ENCODE assay signal across 22 mouse cellular contexts in genomic region chr2:60827152-60827428, GRCm38 (mm10).
A peak's percentile ranks its signal among the peaks of the same experiment; 100 is the strongest.
DNase-seq lines count a peak whose midpoint lies in the region; ATAC-seq and TF ChIP-seq lines count a peak whose summit lies in the region.
"Had no signal": no experiment of that assay in that cellular context is flagged by ENCODE, and none has a peak within 500 bp of the region (broad histone marks: within the 10 kb centered on the region; RNA-seq: fewer than 3 reads in every experiment).

No protein-coding gene starts in this region.

- peak overlapping the region; percentile 35; the same call in 1 of the 2 replicates for H3K27ac ChIP-seq in heart, embryonic 12.5 days (ENCODE audit: poor library complexity, severe bottlenecking)
- H3K27ac ChIP-seq in midbrain, embryonic 11.5 days (ENCODE audit: low read depth, low read length) = no peak overlapping the region
- no peak overlapping the region for H3K27ac ChIP-seq in midbrain, embryonic 14.5 days (replicated peaks; ENCODE audit: low read depth, low read length)
- 0 out of 2 replicates have a peak overlapping the region, but pooled peaks have one; percentile 8 for H3K27ac ChIP-seq in embryonic facial prominence, embryonic 15.5 days (replicated peaks)
- peak overlapping the region; percentile 79 for H3K27ac ChIP-seq in stomach, postnatal 0 days (replicated peaks)
- H3K27ac ChIP-seq: hindbrain, embryonic 10.5 days; left cerebral cortex, adult 2 months; neural tube, embryonic 12.5 days had no signal

- TF ChIP-seq CTCF in stomach, postnatal 0 days (IDR thresholded peaks at IDR 0.05; ENCODE audit: low read depth) = no peak

- no peak overlapping the region for H3K4me2 ChIP-seq in heart, embryonic 12.5 days
- H3K4me2 ChIP-seq in midbrain, embryonic 11.5 days = no peak overlapping the region
- no peak overlapping the region for H3K4me2 ChIP-seq in midbrain, embryonic 14.5 days (ENCODE audit: low read length)
- no peak overlapping the region for H3K4me2 ChIP-seq in embryonic facial prominence, embryonic 15.5 days (replicated peaks)
- H3K4me2 ChIP-seq in stomach, postnatal 0 days (replicated peaks; ENCODE audit: low read depth) = no peak overlapping the region
- H3K4me2 ChIP-seq: heart, embryonic 11.5 days; liver, embryonic 11.5 days; neural tube, embryonic 12.5 days had no signal

- DNase-seq in heart, adult 9 months (ENCODE audit: low spot score in 2 of 2) = no peak
- DNase-seq in midbrain, embryonic 11.5 days (ENCODE audit: low spot score, missing footprints) = peak; percentile 44
- DNase-seq in midbrain, embryonic 14.5 days = no peak
- no peak for DNase-seq in stomach, postnatal 0 days (ENCODE audit: low spot score)
- DNase-seq in ovary, postnatal 14 days (ENCODE audit: low spot score) = no peak
- DNase-seq: B cell, adult 2 months; cerebellum, adult 8-10 months; kidney, adult 18-20 months; kidney, postnatal 36 days; left cerebral cortex, postnatal 4 days; lung, adult 18-20 months; lung, postnatal 4 days; right cerebral cortex, adult 18-20 months; thymus, adult 2 months had no signal

- no peaks in the 10 kb centered on the region for H3K36me3 ChIP-seq in heart, embryonic 12.5 days
- no peaks in the 10 kb centered on the region for H3K36me3 ChIP-seq in midbrain, embryonic 11.5 days (ENCODE audit: control insufficient read depth, insufficient read depth, low read length)
- no peaks in the 10 kb centered on the region for H3K36me3 ChIP-seq in midbrain, embryonic 14.5 days (ENCODE audit: control insufficient read depth, insufficient read depth, low read length)
- H3K36me3 ChIP-seq in embryonic facial prominence, embryonic 15.5 days = no peaks in the 10 kb centered on the region
- H3K36me3 ChIP-seq in stomach, postnatal 0 days (ENCODE audit: control insufficient read depth, insufficient read depth, low read length) = 0 out of 2 replicates have a peak, but pooled peaks cover 2% of the 10 kb centered on the region
- H3K36me3 ChIP-seq: hindbrain, embryonic 10.5 days; neural tube, embryonic 12.5 days had no signal

- H3K4me1 ChIP-seq in heart, embryonic 12.5 days (replicated peaks) = peaks cover 44% of the 10 kb centered on the region
- H3K4me1 ChIP-seq in midbrain, embryonic 11.5 days (ENCODE audit: control insufficient read depth, insufficient read depth, low read length) = no peaks in the 10 kb centered on the region
- H3K4me1 ChIP-seq in midbrain, embryonic 14.5 days (ENCODE audit: control insufficient read depth, insufficient read depth, low read length) = peaks cover 11% of the 10 kb centered on the region; the same call in 1 of the 2 replicates
- peaks cover 20% of the 10 kb centered on the region for H3K4me1 ChIP-seq in embryonic facial prominence, embryonic 15.5 days
- H3K4me1 ChIP-seq in stomach, postnatal 0 days (replicated peaks; ENCODE audit: control insufficient read depth, insufficient read depth) = peaks cover 4% of the 10 kb centered on the region

- no peak for TF ChIP-seq EP300 in stomach, postnatal 0 days (optimal IDR thresholded peaks at IDR 0.05)

- 72% methylated on average over 5 of the region's 5 CpGs for WGBS in heart, embryonic 12.5 days
- WGBS in midbrain, embryonic 11.5 days = 81% methylated on average over 5 of the region's 5 CpGs
- 89% methylated on average over 5 of the region's 5 CpGs for WGBS in midbrain, embryonic 14.5 days
- 55% methylated on average over 5 of the region's 5 CpGs for WGBS in embryonic facial prominence, embryonic 15.5 days
- 28% methylated on average over 5 of the region's 5 CpGs for WGBS in stomach, postnatal 0 days

- no peak overlapping the region for H3K9ac ChIP-seq in heart, embryonic 12.5 days
- no peak overlapping the region for H3K9ac ChIP-seq in midbrain, embryonic 11.5 days (ENCODE audit: low read length)
- no peak overlapping the region for H3K9ac ChIP-seq in midbrain, embryonic 14.5 days (replicated peaks; ENCODE audit: low read length)
- H3K9ac ChIP-seq in embryonic facial prominence, embryonic 15.5 days = no peak overlapping the region
- no peak overlapping the region for H3K9ac ChIP-seq in stomach, postnatal 0 days (ENCODE audit: low read length)
- H3K9ac ChIP-seq: neural tube, embryonic 12.5 days had no signal

- H3K9me3 ChIP-seq in heart, embryonic 12.5 days (replicated peaks) = no peaks in the 10 kb centered on the region
- no peaks in the 10 kb centered on the region for H3K9me3 ChIP-seq in midbrain, embryonic 11.5 days (ENCODE audit: control insufficient read depth, low read length)
- H3K9me3 ChIP-seq in midbrain, embryonic 14.5 days (ENCODE audit: control insufficient read depth, low read length) = no peaks in the 10 kb centered on the region
- H3K9me3 ChIP-seq in embryonic facial prominence, embryonic 15.5 days (replicated peaks) = no peaks in the 10 kb centered on the region
- no peaks in the 10 kb centered on the region for H3K9me3 ChIP-seq in stomach, postnatal 0 days (ENCODE audit: control insufficient read depth, low read length)
- H3K9me3 ChIP-seq: hindbrain, embryonic 10.5 days; neural tube, embryonic 12.5 days had no signal

- no peak for ATAC-seq in heart, embryonic 12.5 days (ENCODE audit: insufficient number of reproducible peaks, low FRiP score)
- no peak for ATAC-seq in midbrain, embryonic 11.5 days (ENCODE audit: low FRiP score)
- no peak for ATAC-seq in midbrain, embryonic 14.5 days (ENCODE audit: low FRiP score, low TSS enrichment)
- ATAC-seq in embryonic facial prominence, embryonic 15.5 days (ENCODE audit: insufficient number of reproducible peaks, low FRiP score, low TSS enrichment, low read depth) = no peak
- peak; percentile 55 for ATAC-seq in stomach, postnatal 0 days (ENCODE audit: low FRiP score, low TSS enrichment)
- ATAC-seq: forebrain, embryonic 16.5 days had no signal

- no peaks in the 10 kb centered on the region for H3K27me3 ChIP-seq in heart, embryonic 12.5 days (replicated peaks)
- H3K27me3 ChIP-seq in midbrain, embryonic 11.5 days (ENCODE audit: control insufficient read depth, insufficient read depth, low read length) = no peaks in the 10 kb centered on the region
- no peaks in the 10 kb centered on the region for H3K27me3 ChIP-seq in midbrain, embryonic 14.5 days (ENCODE audit: control insufficient read depth, insufficient read depth, low read length)
- no peaks in the 10 kb centered on the region for H3K27me3 ChIP-seq in embryonic facial prominence, embryonic 15.5 days
- H3K27me3 ChIP-seq in stomach, postnatal 0 days (ENCODE audit: control insufficient read depth, insufficient read depth, low read length) = no peaks in the 10 kb centered on the region
- H3K27me3 ChIP-seq: neural tube, embryonic 12.5 days had no signal

- H3K4me3 ChIP-seq in heart, embryonic 12.5 days = no peak overlapping the region
- H3K4me3 ChIP-seq in midbrain, embryonic 11.5 days (ENCODE audit: low read depth, low read length) = no peak overlapping the region
- H3K4me3 ChIP-seq in midbrain, embryonic 14.5 days (replicated peaks; ENCODE audit: low read depth, low read length) = no peak overlapping the region
- H3K4me3 ChIP-seq in embryonic facial prominence, embryonic 15.5 days (replicated peaks) = no peak overlapping the region
- no peak overlapping the region for H3K4me3 ChIP-seq in stomach, postnatal 0 days (ENCODE audit: low read depth, low read length)
- H3K4me3 ChIP-seq: hindbrain, embryonic 10.5 days; left cerebral cortex, adult 2 months; neural tube, embryonic 12.5 days had no signal

Comparison
In these comparisons a context has a peak if more than half of its experiments do, and no peak if none do; other contexts are left out.
1. H3K27ac ChIP-seq: peak in heart, embryonic 12.5 days (single experiment), embryonic facial prominence, embryonic 15.5 days (single experiment) and stomach, postnatal 0 days (single experiment); none in midbrain, embryonic 11.5 days (single experiment) and midbrain, embryonic 14.5 days (single experiment).